Mouse (Mus musculus) bone marrow, adult 2 months (tissue): ENCODE results near the gene Slc15a5. TPM values are rescaled to one million over a fixed set of nuclear protein-coding genes. Genes with fewer than 3 reads are reported as not detected.

Experiments used
- H3K27ac ChIP-seq: fragments of 200-500 bp; 2 replicates; pipeline ENCODE4 v1.5.1; 2012; ENCODE audit warnings: low read depth, mild to moderate bottlenecking, control low read depth, inconsistent platforms, low read length; ENCODE audit not compliant: control insufficient read depth, poor library complexity, insufficient read depth
- H3K4me1 ChIP-seq: fragments of 200-500 bp; 2 replicates; pipeline ENCODE4 v1.6.1; 2011; ENCODE audit warnings: low read length; ENCODE audit not compliant: control insufficient read depth, insufficient read depth
- H3K4me3 ChIP-seq: fragments of 200-500 bp; replicated peaks from 2 replicates; pipeline ENCODE3; 2011; ENCODE audit warnings: mild to moderate bottlenecking, low read depth, low read length, control low read depth; ENCODE audit not compliant: control insufficient read depth
- CTCF ChIP-seq: fragments of 200-500 bp; IDR thresholded peaks from 2 replicates; pipeline ENCODE4 v1.5.1; 2011; ENCODE audit warnings: low read length, control low read depth; ENCODE audit not compliant: control insufficient read depth, insufficient read depth
- POLR2A ChIP-seq: fragments of 200-500 bp; IDR thresholded peaks from 2 replicates; pipeline ENCODE4 v1.6.1; 2011; ENCODE audit warnings: low read depth, mild to moderate bottlenecking, control low read depth, low read length, borderline replicate concordance; ENCODE audit not compliant: control insufficient read depth
- WGBS: fragments of 180-500 bp; shearing (Covaris S2); methylation state at CpG from one replicate; pipeline ENCODE4 v1.1.7; 2018; 5-methylcytosine and 5-hydroxymethylcytosine counted together
- polyA plus RNA-seq: library from polyadenylated mRNA; stranded (reverse); fragments of >200 nt; gene quantifications from 2 replicates; pipeline ENCODE4 v1.2.4, GENCODE M21; 2011; ENCODE audit warnings: low replicate concordance; ENCODE audit not compliant: missing spikeins, insufficient read depth, insufficient read length

The Slc15a5 gene
- polyA plus RNA-seq, 1 experiment: not detected

DNA sequence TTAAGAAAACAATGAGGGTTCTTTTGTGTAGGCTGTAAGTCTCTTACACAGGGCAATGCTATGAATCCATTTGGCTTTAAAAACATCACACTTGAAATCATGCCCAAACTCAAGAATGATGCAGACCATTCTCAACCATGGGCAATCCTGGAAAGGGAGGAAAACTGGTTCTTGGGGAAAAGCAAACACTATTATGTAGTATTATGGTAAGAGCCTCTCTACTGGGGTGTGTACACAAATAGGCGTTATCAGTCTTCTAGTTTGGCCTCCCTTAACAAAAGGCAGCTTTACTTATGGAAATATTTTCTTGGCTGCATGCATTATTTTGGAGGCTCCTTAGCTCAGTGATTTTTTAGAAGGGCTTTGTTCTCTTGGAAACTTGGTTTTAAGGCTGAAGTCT, 143.4 kb downstream of the Slc15a5 start:
- Histone ChIP-seq H3K4me3 (no peak overlapping the region), H3K27ac (no peak overlapping the region), H3K4me1 (no peaks in the 10 kb centered on the region)
- 91% methylated on average over 1 of the region's 1 CpGs for WGBS
- TF ChIP-seq CTCF (no peak), POLR2A (no peak)

DNA sequence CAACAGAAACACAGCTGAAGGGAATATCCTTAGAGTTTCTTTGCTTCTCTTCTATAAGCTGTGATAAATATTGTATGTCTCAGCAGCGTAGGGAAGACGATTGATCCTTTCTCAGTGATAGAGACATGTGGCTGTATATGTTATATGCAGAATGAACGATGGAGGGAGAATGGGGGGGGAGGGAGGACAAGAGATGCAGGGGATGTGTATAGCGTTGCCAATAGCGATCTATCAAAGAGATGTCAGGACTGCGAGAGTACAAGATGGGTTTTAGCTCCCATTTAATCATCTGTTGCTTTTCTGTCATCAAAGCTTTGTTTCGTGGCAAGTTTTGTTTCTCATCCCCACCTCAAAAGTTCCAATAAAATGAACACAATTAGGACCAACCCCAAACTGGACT, 143.9 kb downstream of the Slc15a5 start:
- Histone ChIP-seq H3K4me3 (no peak overlapping the region), H3K27ac (no peak overlapping the region)
- WGBS: 81% methylated on average over 7 of the region's 7 CpGs

DNA sequence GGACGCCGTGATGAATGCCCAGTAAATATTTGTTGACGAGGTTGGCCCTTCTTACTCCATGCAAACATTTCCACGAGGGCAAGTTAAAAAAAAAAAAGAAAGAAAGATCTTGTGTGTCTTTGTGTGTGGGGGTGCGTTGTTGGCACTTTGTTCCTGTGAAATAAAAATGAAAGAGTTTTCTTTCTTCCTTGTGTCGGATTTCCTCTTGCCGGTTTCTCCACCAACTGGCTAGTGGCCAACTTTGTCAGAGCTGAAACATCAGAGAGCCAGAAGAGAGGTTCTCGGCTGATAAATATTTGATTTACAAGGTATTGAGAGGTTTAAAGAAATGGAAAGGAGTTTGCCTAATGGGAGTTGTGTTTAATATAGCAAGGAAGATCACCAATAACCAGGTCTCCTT, 144.4 kb downstream of the Slc15a5 start:
- H3K4me1 ChIP-seq: no peaks in the 10 kb centered on the region
- TF ChIP-seq CTCF: no peak
- no peak for TF ChIP-seq POLR2A
- 64% methylated on average over 8 of the region's 8 CpGs for WGBS

More for the DNA sequence above, 143.9 kb downstream of the Slc15a5 start:
- TF ChIP-seq CTCF: no peak
- no peak for TF ChIP-seq POLR2A
- H3K4me1 ChIP-seq: no peaks in the 10 kb centered on the region

DNA sequence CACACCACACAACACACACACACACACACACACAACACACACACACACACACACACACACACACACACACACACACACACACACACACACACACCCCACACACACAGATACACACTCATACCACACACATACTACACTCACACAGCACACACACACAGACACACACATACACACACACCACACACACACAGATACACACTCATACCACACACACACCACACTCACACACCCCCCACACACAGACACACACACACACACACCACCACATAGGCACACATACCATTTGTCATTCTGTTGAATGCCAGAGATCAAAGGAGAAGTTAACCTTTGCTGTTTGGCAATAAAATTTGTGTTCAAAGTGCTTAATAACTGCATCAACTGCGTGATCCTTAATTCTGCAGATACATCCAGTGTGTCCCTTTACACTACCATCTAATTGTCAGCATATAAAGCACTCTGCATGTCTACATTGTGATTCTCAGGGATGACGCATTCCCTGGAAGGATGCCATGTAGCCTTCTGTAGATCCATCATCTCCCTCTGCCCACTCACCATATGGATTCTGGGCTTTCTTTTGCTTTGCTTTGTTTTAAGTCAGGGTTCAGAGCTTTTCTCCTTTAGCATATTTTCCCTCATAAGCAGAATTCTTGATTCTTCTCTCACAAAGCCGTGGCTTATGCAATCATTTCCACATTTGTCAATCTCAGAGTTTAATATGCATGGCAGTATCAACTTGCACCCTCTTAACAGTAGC, 145.0 kb downstream of the Slc15a5 start:
- Histone ChIP-seq H3K27ac (no peak overlapping the region), H3K4me1 (no peaks in the 10 kb centered on the region), H3K4me3 (no peak overlapping the region)
- no peak for TF ChIP-seq CTCF
- TF ChIP-seq POLR2A: no peak
- WGBS: 71% methylated on average over 3 of the region's 3 CpGs

More for the DNA sequence above, 144.4 kb downstream of the Slc15a5 start:
- H3K4me3 ChIP-seq: no peak overlapping the region
- no peak overlapping the region for H3K27ac ChIP-seq

Other genes starting within 250 kb of the Slc15a5 start
- 51.0 and 109 TPM in 2 replicates for gene Mgst1, start 60.4 kb upstream of the Slc15a5 start, polyA plus RNA-seq